ENCODE assay signal across 10 mouse cellular contexts in the genomic region with DNA sequence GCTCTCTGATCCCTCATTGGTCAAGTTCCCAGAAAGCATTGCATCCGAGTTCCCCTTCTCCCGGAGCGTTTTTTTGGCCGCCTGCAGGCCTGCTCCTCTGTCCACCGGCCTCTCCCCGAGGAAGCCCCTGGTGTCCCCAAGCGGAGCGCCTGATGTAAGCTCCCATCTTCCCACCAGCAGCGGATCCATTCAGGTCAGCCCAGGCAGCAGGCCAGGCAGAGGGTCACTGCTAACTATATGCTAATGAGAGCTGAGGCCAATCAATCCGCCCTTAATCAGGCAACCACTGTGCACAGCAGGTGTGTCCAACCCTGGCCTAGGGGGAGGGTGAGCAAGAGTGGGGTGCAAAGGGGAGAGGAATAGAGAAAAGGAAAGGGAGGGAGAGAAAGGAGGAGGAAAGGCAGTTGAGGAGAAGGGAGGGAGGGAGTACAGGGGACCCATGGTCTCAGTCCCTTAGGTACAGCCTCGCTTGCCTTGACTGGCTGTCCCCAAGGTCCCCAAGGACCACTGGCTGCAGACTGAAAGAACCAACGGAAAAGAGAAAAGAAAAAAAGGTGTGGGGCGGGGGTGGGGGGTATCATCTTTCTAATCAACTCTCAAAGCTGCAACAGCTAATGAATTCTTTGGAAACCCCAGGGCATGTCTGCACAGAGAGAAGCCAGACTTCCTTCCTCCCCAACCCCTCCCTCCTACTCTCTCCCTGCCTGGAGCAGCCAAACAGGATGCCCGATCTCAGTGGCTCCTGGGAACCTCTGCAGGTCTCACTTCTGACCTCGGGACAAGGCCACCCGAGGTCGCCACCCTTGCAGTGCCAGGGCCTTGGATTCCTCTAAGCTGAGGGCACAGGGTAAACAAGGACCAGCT. TPM values are rescaled to one million over a fixed set of nuclear protein-coding genes. Genes with fewer than 3 reads are reported as not detected.
A peak's percentile ranks its signal among the peaks of the same experiment; 100 is the strongest.
DNase-seq lines count a peak whose midpoint lies in the region; ATAC-seq and TF ChIP-seq lines count a peak whose summit lies in the region.
"Had no signal": no experiment of that assay in that cellular context is flagged by ENCODE, and none has a peak within 500 bp of the region (broad histone marks: within the 10 kb centered on the region; RNA-seq: fewer than 3 reads in every experiment).

No protein-coding gene starts in this region.

- no peak overlapping the region for H3K4me2 ChIP-seq in kidney, embryonic 16.5 days (replicated peaks; ENCODE audit: low read depth, low read length)
- no peak overlapping the region for H3K4me2 ChIP-seq in embryonic facial prominence, embryonic 11.5 days (ENCODE audit: low read depth, low read length)

- no peaks in the 10 kb centered on the region for H3K9me3 ChIP-seq in kidney, embryonic 16.5 days (ENCODE audit: low read length)
- H3K9me3 ChIP-seq in embryonic facial prominence, embryonic 11.5 days (replicated peaks; ENCODE audit: control insufficient read depth, low read length): no peaks in the 10 kb centered on the region
- no peaks in the 10 kb centered on the region for H3K9me3 ChIP-seq in midbrain, embryonic 10.5 days (replicated peaks)

- TF ChIP-seq CTCF in cerebellum, adult 2 months (IDR thresholded peaks at IDR 0.05; ENCODE audit: borderline replicate concordance, insufficient read depth, low read depth, low read length): no peak

- DNase-seq in kidney, adult 18-20 months: no peak
- DNase-seq in embryonic facial prominence, embryonic 11.5 days (ENCODE audit: low spot score): peak; percentile 52
- peak; percentile 43 for DNase-seq in midbrain, embryonic 10.5 days (ENCODE audit: low spot score)
- peak; percentile 76 for DNase-seq in retina, postnatal 1 day
- DNase-seq in cerebellum, adult 2 months: no peak
- DNase-seq: cerebellum, postnatal 36 days; layer of hippocampus, adult 9-11 months; lung, adult 2 months had no signal

- peak; percentile 70; the same call in 1 of the 2 replicates for ATAC-seq in kidney, embryonic 16.5 days (ENCODE audit: low FRiP score, low TSS enrichment)
- ATAC-seq in embryonic facial prominence, embryonic 11.5 days (replicated peaks; ENCODE audit: insufficient number of reproducible peaks, low FRiP score, low TSS enrichment, low read depth): no peak
- no peak for ATAC-seq in erythroblast, adult 5-6 weeks (replicated peaks; ENCODE audit: low FRiP score, poor library complexity, severe bottlenecking)

- H3K4me3 ChIP-seq in kidney, embryonic 16.5 days (ENCODE audit: low read length): no peak overlapping the region
- H3K4me3 ChIP-seq in embryonic facial prominence, embryonic 11.5 days (ENCODE audit: low read depth, low read length): no peak overlapping the region
- 0 out of 2 replicates have a peak overlapping the region, but pooled peaks have one; percentile 5 for H3K4me3 ChIP-seq in midbrain, embryonic 10.5 days
- no peak overlapping the region for H3K4me3 ChIP-seq in cerebellum, adult 2 months (replicated peaks; ENCODE audit: insufficient read depth, low read depth, low read length)

- H3K9ac ChIP-seq in kidney, embryonic 16.5 days (replicated peaks; ENCODE audit: low read length): no peak overlapping the region
- H3K9ac ChIP-seq in embryonic facial prominence, embryonic 11.5 days (replicated peaks; ENCODE audit: low read length): 0 out of 2 replicates have a peak overlapping the region, but pooled peaks have one; percentile 5

- 5% methylated on average over 17 of the region's 17 CpGs for WGBS in kidney, embryonic 16.5 days
- WGBS in embryonic facial prominence, embryonic 11.5 days: 2% methylated on average over 16 of the region's 17 CpGs
- WGBS in midbrain, embryonic 10.5 days: 4% methylated on average over 17 of the region's 17 CpGs
- 72% methylated on average over 17 of the region's 17 CpGs for WGBS in cerebellum, adult 2 months

- H3K27ac ChIP-seq in kidney, embryonic 16.5 days (ENCODE audit: low read length): no peak overlapping the region
- H3K27ac ChIP-seq in embryonic facial prominence, embryonic 11.5 days (replicated peaks; ENCODE audit: low read depth, low read length): 0 out of 2 replicates have a peak overlapping the region, but pooled peaks have one; percentile 20
- H3K27ac ChIP-seq in midbrain, embryonic 10.5 days (replicated peaks): peak overlapping the region; percentile 58
- no peak overlapping the region for H3K27ac ChIP-seq in cerebellum, adult 2 months (ENCODE audit: insufficient read depth, low read length)

- no peaks in the 10 kb centered on the region for H3K4me1 ChIP-seq in kidney, embryonic 16.5 days (ENCODE audit: insufficient read depth, low read length)
- H3K4me1 ChIP-seq in embryonic facial prominence, embryonic 11.5 days (ENCODE audit: control insufficient read depth, insufficient read depth, low read length): no peaks in the 10 kb centered on the region
- peaks cover 44% of the 10 kb centered on the region for H3K4me1 ChIP-seq in midbrain, embryonic 10.5 days
- peaks cover 22% of the 10 kb centered on the region for H3K4me1 ChIP-seq in cerebellum, adult 2 months (ENCODE audit: control insufficient read depth, insufficient read depth, low read length)

- H3K36me3 ChIP-seq in kidney, embryonic 16.5 days (ENCODE audit: insufficient read depth, low read length): no peaks in the 10 kb centered on the region
- no peaks in the 10 kb centered on the region for H3K36me3 ChIP-seq in embryonic facial prominence, embryonic 11.5 days (replicated peaks; ENCODE audit: control insufficient read depth, insufficient read depth, low read depth, low read length)
- no peaks in the 10 kb centered on the region for H3K36me3 ChIP-seq in midbrain, embryonic 10.5 days

- no peak for TF ChIP-seq POLR2A in cerebellum, adult 2 months (IDR thresholded peaks at IDR 0.05; ENCODE audit: borderline replicate concordance, insufficient read depth, low read length)

- H3K27me3 ChIP-seq in kidney, embryonic 16.5 days (ENCODE audit: insufficient read depth, low read length): no peaks in the 10 kb centered on the region
- H3K27me3 ChIP-seq in embryonic facial prominence, embryonic 11.5 days (ENCODE audit: control insufficient read depth, insufficient read depth, low read length): no peaks in the 10 kb centered on the region
- H3K27me3 ChIP-seq in midbrain, embryonic 10.5 days (ENCODE audit: low read depth, poor library complexity, severe bottlenecking): no peaks in the 10 kb centered on the region
- H3K27me3 ChIP-seq in cerebellum, adult 2 months (ENCODE audit: control insufficient read depth, insufficient read depth, low read length): no peaks in the 10 kb centered on the region

RNA-seq across cellular contexts. Expression of gene Rapgef1, which starts 53.7 kb away (rescaled TPM):
- 13.3 and 13.6 TPM in 2 replicates for polyA plus RNA-seq in kidney, embryonic 16.5 days (2015; fragmentation: Nextera tagmentation; extraction: Ambion mirVana)
- polyA plus RNA-seq in embryonic facial prominence, embryonic 11.5 days (2014; fragmentation: Nextera tagmentation; extraction: Ambion mirVana): 14.0 and 14.1 TPM in 2 replicates
- polyA plus RNA-seq in midbrain, embryonic 10.5 days (2016; fragmentation: Nextera tagmentation; extraction: Ambion mirVana): 14.4 and 15.4 TPM in 2 replicates
- 72.6 and 80.3 TPM in 2 replicates for polyA plus RNA-seq in cerebellum, adult 2 months (2012; rRNA removed)
- total RNA-seq in erythroblast, adult 5-6 weeks (2015; ENCODE audit: low replicate concordance): 7.5 and 8.5 TPM in 2 replicates
- total RNA-seq in erythroblast, adult 5-6 weeks (2017; ENCODE audit: low replicate concordance): 7.3 and 13.0 TPM in 2 replicates

Comparison
In these comparisons a context has a peak if more than half of its experiments do, and no peak if none do; other contexts are left out.
1. H3K27ac ChIP-seq: peak in embryonic facial prominence, embryonic 11.5 days (single experiment) and midbrain, embryonic 10.5 days (single experiment); none in kidney, embryonic 16.5 days (single experiment) and cerebellum, adult 2 months (single experiment).
2. DNase-seq: peak in embryonic facial prominence, embryonic 11.5 days (single experiment), midbrain, embryonic 10.5 days (single experiment) and retina, postnatal 1 day (single experiment); none in kidney, adult 18-20 months (single experiment) and cerebellum, adult 2 months (0 of 2).